12 mouse cellular contexts compared by ENCODE assay signal in the genomic region with DNA sequence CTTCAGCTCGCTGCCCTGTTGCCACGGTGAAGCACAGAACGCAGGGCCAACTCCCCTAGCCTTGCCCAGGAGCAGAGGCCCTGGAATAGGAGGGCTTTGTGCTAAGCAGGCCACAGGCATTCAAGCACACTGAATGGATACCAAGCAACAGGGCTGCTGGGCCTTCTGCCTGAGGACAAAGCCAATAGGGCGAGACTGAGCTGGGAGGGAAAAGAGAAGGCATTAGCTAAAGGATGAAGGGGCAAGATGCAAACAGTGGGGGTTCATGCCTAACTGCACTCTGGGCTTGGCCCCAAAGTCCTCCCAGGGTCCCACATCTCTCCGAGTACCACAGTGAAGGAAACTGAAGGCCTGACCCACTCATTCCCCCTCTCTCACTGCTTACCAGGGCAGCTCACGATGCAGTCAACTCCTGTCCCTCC. TPM values are rescaled to one million over a fixed set of nuclear protein-coding genes. Genes with fewer than 3 reads are reported as not detected.
DNase-seq lines count a peak whose midpoint lies in the region; ATAC-seq and TF ChIP-seq lines count a peak whose summit lies in the region.
"Had no signal": no experiment of that assay in that cellular context is flagged by ENCODE, and none has a peak within 500 bp of the region (broad histone marks: within the 10 kb centered on the region; RNA-seq: fewer than 3 reads in every experiment).

No protein-coding gene starts in this region.

- no peaks in the 10 kb centered on the region for H3K9me3 ChIP-seq in hindbrain, embryonic 12.5 days (replicated peaks)
- no peaks in the 10 kb centered on the region for H3K9me3 ChIP-seq in midbrain, embryonic 11.5 days (ENCODE audit: control insufficient read depth, low read length)
- H3K9me3 ChIP-seq: limb, embryonic 15.5 days had no signal

- no peak overlapping the region for H3K9ac ChIP-seq in hindbrain, embryonic 12.5 days
- 0 out of 2 replicates have a peak overlapping the region, but pooled peaks have one; percentile 11 for H3K9ac ChIP-seq in midbrain, embryonic 11.5 days (ENCODE audit: low read length)
- H3K9ac ChIP-seq: limb, embryonic 15.5 days had no signal

- no peaks in the 10 kb centered on the region for H3K27me3 ChIP-seq in hindbrain, embryonic 12.5 days
- H3K27me3 ChIP-seq in midbrain, embryonic 11.5 days (ENCODE audit: control insufficient read depth, insufficient read depth, low read length), result no peaks in the 10 kb centered on the region
- H3K27me3 ChIP-seq: limb, embryonic 15.5 days had no signal

- no peak overlapping the region for H3K4me3 ChIP-seq in hindbrain, embryonic 12.5 days
- no peak overlapping the region for H3K4me3 ChIP-seq in midbrain, embryonic 11.5 days (ENCODE audit: low read depth, low read length)
- H3K4me3 ChIP-seq: limb, embryonic 15.5 days had no signal

- H3K4me1 ChIP-seq in hindbrain, embryonic 12.5 days, result peaks cover 12% of the 10 kb centered on the region
- H3K4me1 ChIP-seq in midbrain, embryonic 11.5 days (ENCODE audit: control insufficient read depth, insufficient read depth, low read length), result peaks cover 3% of the 10 kb centered on the region; the same call in 1 of the 2 replicates
- H3K4me1 ChIP-seq: limb, embryonic 15.5 days had no signal

- intact Hi-C loops in heart, postnatal 25 days (cut with DNase I), result no loop called here

- WGBS in hindbrain, embryonic 12.5 days, result 39% methylated on average over 6 of the region's 6 CpGs
- 29% methylated on average over 6 of the region's 6 CpGs for WGBS in midbrain, embryonic 11.5 days

- peak; percentile 94 for DNase-seq in brain, embryonic 14.5 days (ENCODE audit: low read depth)
- peak; percentile 32 for DNase-seq in embryo, embryonic 10.5 days (ENCODE audit: low spot score)
- DNase-seq in midbrain, embryonic 11.5 days (ENCODE audit: low spot score, missing footprints), result peak; percentile 86
- no peak for DNase-seq in testis, postnatal 14 days (ENCODE audit: low spot score)
- no peak for DNase-seq in ovary, adult 18-20 months (ENCODE audit: low spot score)
- DNase-seq in heart, postnatal 25 days (ENCODE audit: low spot score), result no peak
- DNase-seq: heart, adult 11 months; spleen, adult 18-20 months had no signal

- no peak for TF ChIP-seq CTCF in brain, embryonic 14.5 days (IDR thresholded peaks at IDR 0.05; ENCODE audit: borderline replicate concordance, extremely low read depth, insufficient read depth, insufficient read length)

- ATAC-seq in hindbrain, embryonic 12.5 days (ENCODE audit: low FRiP score), result peak; percentile 69
- peak; percentile 83; the same call in 1 of the 2 replicates for ATAC-seq in midbrain, embryonic 11.5 days (ENCODE audit: low FRiP score)
- ATAC-seq in megakaryocyte, adult 5-6 weeks (ENCODE audit: poor library complexity, severe bottlenecking), result no peak
- ATAC-seq: intestine, postnatal 0 days had no signal

- H3K4me2 ChIP-seq in hindbrain, embryonic 12.5 days (replicated peaks), result no peak overlapping the region
- no peak overlapping the region for H3K4me2 ChIP-seq in midbrain, embryonic 11.5 days
- H3K4me2 ChIP-seq: limb, embryonic 15.5 days had no signal

- peak overlapping the region; percentile 62 for H3K27ac ChIP-seq in hindbrain, embryonic 12.5 days
- peak overlapping the region; percentile 60 for H3K27ac ChIP-seq in midbrain, embryonic 11.5 days (ENCODE audit: low read depth, low read length)
- H3K27ac ChIP-seq: limb, embryonic 15.5 days had no signal

- no peak for TF ChIP-seq POLR2A in brain, embryonic 14.5 days (IDR thresholded peaks at IDR 0.05; ENCODE audit: borderline replicate concordance, extremely low read depth, insufficient read depth, insufficient read length, poor library complexity, severe bottlenecking)

- no peaks in the 10 kb centered on the region for H3K36me3 ChIP-seq in hindbrain, embryonic 12.5 days
- H3K36me3 ChIP-seq in midbrain, embryonic 11.5 days (ENCODE audit: control insufficient read depth, insufficient read depth, low read length), result no peaks in the 10 kb centered on the region
- H3K36me3 ChIP-seq: limb, embryonic 15.5 days had no signal

RNA-seq across cellular contexts. Expression of gene Sfxn5, which starts 12.8 kb away (rescaled TPM):
- polyA plus RNA-seq in brain, embryonic 14.5 days (2012; rRNA removed), result 15.1 and 17.5 TPM in 2 replicates
- polyA plus RNA-seq in hindbrain, embryonic 12.5 days (2016; fragmentation: Nextera tagmentation; extraction: Ambion mirVana), result 6.8 and 10.0 TPM in 2 replicates
- polyA plus RNA-seq in midbrain, embryonic 11.5 days (2014; fragmentation: Nextera tagmentation; extraction: Ambion mirVana), result 5.7 and 6.2 TPM in 2 replicates
- 6.5 and 8.4 TPM in 2 replicates for total RNA-seq in megakaryocyte, adult 5-6 weeks (2015)
- total RNA-seq in megakaryocyte, adult 5-6 weeks (2017), result 8.4 and 13.4 TPM in 2 replicates
- 1 to 10 TPM; 4.6 to 4.8 TPM for total RNA-seq in heart, postnatal 25 days (2021)

RNA-seq across cellular contexts. Expression of gene Rab11fip5, which starts 54.0 kb away (rescaled TPM):
- polyA plus RNA-seq in brain, embryonic 14.5 days (2012; rRNA removed), result 14.8 and 23.1 TPM in 2 replicates
- polyA plus RNA-seq in hindbrain, embryonic 12.5 days (2016; fragmentation: Nextera tagmentation; extraction: Ambion mirVana), result 10.6 and 12.1 TPM in 2 replicates
- polyA plus RNA-seq in midbrain, embryonic 11.5 days (2014; fragmentation: Nextera tagmentation; extraction: Ambion mirVana), result 4.2 and 4.7 TPM in 2 replicates
- 5.2 and 6.9 TPM in 2 replicates for total RNA-seq in megakaryocyte, adult 5-6 weeks (2015)
- 5.8 and 6.3 TPM in 2 replicates for total RNA-seq in megakaryocyte, adult 5-6 weeks (2017)
- 10 to 100 TPM; 59.9 to 68.6 TPM for total RNA-seq in heart, postnatal 25 days (2021)

Comparison
In these comparisons a context has a peak if more than half of its experiments do, and no peak if none do; other contexts are left out.
1. DNase-seq: peak in brain, embryonic 14.5 days (single experiment), embryo, embryonic 10.5 days (single experiment) and midbrain, embryonic 11.5 days (single experiment); none in testis, postnatal 14 days (single experiment), ovary, adult 18-20 months (single experiment) and heart, postnatal 25 days (single experiment).